Mouse (Mus musculus): ENCODE measurements around the gene Nufip1. TPM values are rescaled to one million over a fixed set of nuclear protein-coding genes. Genes with fewer than 3 reads are reported as not detected.

Gene Nufip1
- polyA plus RNA-seq, 1 experiment from 2014 or later: 12.8 TPM

- Histone ChIP-seq H3K4me1 (no peaks in the 10 kb centered on the region; the same call in 1 of the 2 replicates), H3K27me3 (replicated peaks) (no peaks in the 10 kb centered on the region), H3K36me3 (replicated peaks) (no peaks in the 10 kb centered on the region), H3K4me2 (peak overlapping the region; percentile 36), H3K9ac (no peak overlapping the region; the same call in 1 of the 2 replicates), H3K27ac (no peak overlapping the region), H3K9me3 (no peaks in the 10 kb centered on the region), H3K4me3 (peak overlapping the region; percentile 13; the same call in 1 of the 2 replicates)
- ATAC-seq (replicated peaks): 0 out of 2 replicates have a peak, but pooled peaks have one; percentile 50
- 27% methylated on average over 32 of the region's 32 CpGs for WGBS
These were observed 54.4 kb downstream of the Nufip1 start for GRCm38 (mm10) chr14:76164904-76165755.

- ATAC-seq (replicated peaks): no peak
- 74% methylated on average over 11 of the region's 11 CpGs for WGBS
- no peak overlapping the region for H3K9ac ChIP-seq
- no peaks in the 10 kb centered on the region; the same call in 1 of the 2 replicates for H3K4me1 ChIP-seq
- no peak overlapping the region for H3K4me3 ChIP-seq
- H3K27me3 ChIP-seq (replicated peaks): no peaks in the 10 kb centered on the region
- H3K9me3 ChIP-seq: no peaks in the 10 kb centered on the region
- H3K27ac ChIP-seq: no peak overlapping the region
- no peaks in the 10 kb centered on the region for H3K36me3 ChIP-seq (replicated peaks)
- no peak overlapping the region for H3K4me2 ChIP-seq
These were observed 59.3 kb downstream of the Nufip1 start for GRCm38 (mm10) chr14:76169876-76170466.

DNA sequence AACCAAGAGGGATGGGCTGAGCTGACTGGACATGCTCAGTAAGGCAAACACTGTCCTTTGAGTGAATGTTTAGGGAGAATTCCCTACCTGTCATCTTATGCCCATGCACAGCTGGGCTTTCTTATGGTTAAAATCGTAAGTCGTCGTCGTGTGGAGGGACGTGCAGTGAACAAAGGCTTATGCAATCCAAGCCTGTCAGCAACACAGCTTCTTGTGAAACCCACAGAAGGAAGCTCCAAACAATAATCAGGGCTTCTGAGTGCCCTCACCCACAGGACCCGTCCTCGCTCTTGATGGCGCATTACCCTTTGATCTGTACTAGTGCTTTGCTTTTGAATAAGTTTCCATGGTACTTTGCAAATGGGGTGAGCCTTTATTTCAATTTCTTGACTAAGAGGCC is 60.6 kb downstream of the Nufip1 start:
- Histone ChIP-seq H3K27me3 (replicated peaks) (no peaks in the 10 kb centered on the region), H3K4me3 (no peak overlapping the region), H3K9ac (no peak overlapping the region), H3K4me1 (peaks cover 12% of the 10 kb centered on the region), H3K4me2 (no peak overlapping the region), H3K27ac (no peak overlapping the region), H3K9me3 (no peaks in the 10 kb centered on the region), H3K36me3 (replicated peaks) (no peaks in the 10 kb centered on the region)
- 60% methylated on average over 8 of the region's 8 CpGs for WGBS
- ATAC-seq (replicated peaks): no peak

DNA sequence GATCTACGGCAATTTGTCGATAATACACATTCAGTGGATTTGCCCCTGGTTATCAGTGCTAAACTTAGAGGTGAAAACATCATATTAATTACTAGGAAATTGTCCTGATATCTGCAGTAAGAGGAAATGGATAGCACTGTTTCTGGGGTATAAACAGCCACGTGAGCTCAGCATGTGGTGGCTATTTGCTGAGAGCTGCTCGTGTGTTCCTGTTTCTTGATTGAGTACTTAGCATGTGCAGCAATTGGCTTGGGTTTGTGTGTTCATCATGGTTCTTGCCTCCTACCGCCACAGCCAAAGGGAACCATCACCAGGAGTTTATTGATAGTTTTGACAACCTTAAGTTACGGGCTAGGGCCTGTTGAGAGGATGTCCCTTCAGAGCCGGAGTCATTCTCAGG is 63.6 kb downstream of the Nufip1 start:
- Histone ChIP-seq H3K9me3 (no peaks in the 10 kb centered on the region), H3K4me2 (no peak overlapping the region), H3K36me3 (replicated peaks) (no peaks in the 10 kb centered on the region), H3K4me1 (peaks cover 18% of the 10 kb centered on the region), H3K27ac (no peak overlapping the region), H3K4me3 (no peak overlapping the region), H3K27me3 (replicated peaks) (no peaks in the 10 kb centered on the region), H3K9ac (no peak overlapping the region)
- 85% methylated on average over 7 of the region's 7 CpGs for WGBS
- no peak for ATAC-seq (replicated peaks)

DNA sequence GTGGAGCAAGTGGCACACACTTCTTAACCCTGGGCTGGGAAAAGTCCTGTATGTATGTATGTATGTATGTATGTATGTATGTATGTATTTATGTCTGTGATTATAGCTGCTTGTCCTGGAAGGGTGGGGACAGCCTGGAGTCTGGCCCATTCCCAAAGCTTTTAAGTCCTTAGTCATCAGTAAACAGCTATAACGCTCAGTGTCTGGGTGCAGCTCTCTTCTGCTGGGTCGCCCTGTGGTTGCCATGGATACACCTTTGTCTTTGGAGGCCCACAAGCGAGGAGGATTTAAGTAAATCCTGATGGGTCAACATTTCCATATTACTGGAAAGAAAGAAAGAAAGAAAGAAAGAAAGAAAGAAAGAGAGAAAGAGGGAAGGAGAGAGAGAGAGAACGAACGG is 65.1 kb downstream of the Nufip1 start:
- WGBS: 6% methylated on average over 5 of the region's 5 CpGs

DNA sequence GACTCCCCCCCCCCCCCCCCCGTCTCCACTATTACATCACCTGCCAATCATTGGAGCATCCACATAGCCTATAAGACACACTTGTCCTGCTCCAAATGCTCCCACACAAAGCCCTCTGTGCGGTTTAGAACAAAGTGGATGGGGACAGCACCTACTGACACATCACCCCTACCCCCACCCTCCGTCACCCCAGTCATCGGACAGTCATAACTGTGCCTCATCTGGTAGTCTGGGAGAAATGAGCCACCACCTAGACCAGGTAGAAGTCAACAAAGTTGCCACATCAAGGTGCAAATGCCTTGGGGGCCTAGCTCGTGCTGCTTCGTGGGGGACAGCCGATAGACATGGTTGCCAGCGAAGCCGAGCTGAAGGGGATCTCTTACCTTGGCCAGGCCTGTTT is 66.5 kb downstream of the Nufip1 start:
- Histone ChIP-seq H3K9me3 (no peaks in the 10 kb centered on the region), H3K4me1 (peaks cover 18% of the 10 kb centered on the region), H3K27me3 (replicated peaks) (no peaks in the 10 kb centered on the region), H3K4me2 (no peak overlapping the region), H3K36me3 (replicated peaks) (no peaks in the 10 kb centered on the region), H3K27ac (no peak overlapping the region), H3K9ac (no peak overlapping the region), H3K4me3 (no peak overlapping the region)
- WGBS: 94% methylated on average over 9 of the region's 9 CpGs
- no peak for ATAC-seq (replicated peaks)

More for the DNA sequence above, 65.1 kb downstream of the Nufip1 start:
- Histone ChIP-seq H3K36me3 (replicated peaks) (no peaks in the 10 kb centered on the region), H3K9me3 (no peaks in the 10 kb centered on the region), H3K27me3 (replicated peaks) (no peaks in the 10 kb centered on the region), H3K4me3 (no peak overlapping the region), H3K27ac (0 out of 2 replicates have a peak overlapping the region, but pooled peaks have one; percentile 38), H3K9ac (no peak overlapping the region), H3K4me1 (peaks cover 18% of the 10 kb centered on the region), H3K4me2 (no peak overlapping the region; the same call in 1 of the 2 replicates)
- ATAC-seq (replicated peaks): peak; percentile 66

- H3K9me3 ChIP-seq: no peaks in the 10 kb centered on the region
- no peak overlapping the region for H3K27ac ChIP-seq
- peaks cover 18% of the 10 kb centered on the region for H3K4me1 ChIP-seq
- H3K36me3 ChIP-seq (replicated peaks): no peaks in the 10 kb centered on the region
- H3K27me3 ChIP-seq (replicated peaks): no peaks in the 10 kb centered on the region
- no peak overlapping the region for H3K4me3 ChIP-seq
- ATAC-seq (replicated peaks): no peak
- H3K4me2 ChIP-seq: no peak overlapping the region
- no peak overlapping the region for H3K9ac ChIP-seq
- WGBS: 96% methylated on average over 2 of the region's 2 CpGs
These were observed 67.8 kb downstream of the Nufip1 start for GRCm38 (mm10) chr14:76178447-76178846.

DNA sequence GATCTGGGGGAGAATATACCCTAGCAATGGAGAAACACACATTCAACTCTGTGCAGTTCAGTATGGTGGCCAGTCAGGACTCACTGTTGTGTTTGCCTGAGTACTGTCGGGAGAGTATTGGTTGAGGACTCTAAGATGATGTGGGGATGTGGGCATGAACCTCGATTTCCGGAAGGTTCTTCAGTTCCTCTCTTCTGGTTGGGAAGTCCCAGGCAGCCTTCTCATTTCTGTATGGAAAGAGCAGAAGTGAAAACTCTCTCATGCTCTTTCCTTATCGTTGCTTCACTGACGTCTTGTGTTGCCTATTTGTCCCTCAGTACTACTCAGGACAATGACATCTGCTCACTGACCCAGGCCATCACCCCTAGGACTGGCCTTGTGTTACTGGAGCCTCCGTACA is 68.7 kb downstream of the Nufip1 start:
- no peak overlapping the region for H3K9ac ChIP-seq
- no peaks in the 10 kb centered on the region for H3K9me3 ChIP-seq
- 94% methylated on average over 6 of the region's 6 CpGs for WGBS
- H3K4me1 ChIP-seq: peaks cover 18% of the 10 kb centered on the region
- H3K36me3 ChIP-seq (replicated peaks): no peaks in the 10 kb centered on the region
- H3K4me3 ChIP-seq: no peak overlapping the region
- H3K4me2 ChIP-seq: no peak overlapping the region
- no peaks in the 10 kb centered on the region for H3K27me3 ChIP-seq (replicated peaks)
- ATAC-seq (replicated peaks): no peak
- no peak overlapping the region for H3K27ac ChIP-seq

GRCm38 (mm10) chr14:76185358-76185757 is 74.7 kb downstream of the Nufip1 start:
- H3K36me3 ChIP-seq (replicated peaks): no peaks in the 10 kb centered on the region
- H3K9me3 ChIP-seq: no peaks in the 10 kb centered on the region
- WGBS: 88% methylated on average over 5 of the region's 5 CpGs
- H3K4me3 ChIP-seq: no peak overlapping the region
- H3K4me2 ChIP-seq: no peak overlapping the region
- H3K9ac ChIP-seq: no peak overlapping the region
- no peak for ATAC-seq (replicated peaks)
- H3K27ac ChIP-seq: no peak overlapping the region
- H3K27me3 ChIP-seq (replicated peaks): no peaks in the 10 kb centered on the region
- no peaks in the 10 kb centered on the region for H3K4me1 ChIP-seq

- Histone ChIP-seq H3K27ac (no peak overlapping the region), H3K27me3 (replicated peaks) (no peaks in the 10 kb centered on the region), H3K4me2 (no peak overlapping the region), H3K9ac (no peak overlapping the region), H3K4me1 (no peaks in the 10 kb centered on the region), H3K4me3 (no peak overlapping the region), H3K36me3 (replicated peaks) (no peaks in the 10 kb centered on the region), H3K9me3 (no peaks in the 10 kb centered on the region)
- no peak for ATAC-seq (replicated peaks)
- WGBS: 79% methylated on average over 4 of the region's 4 CpGs
These were observed 75.6 kb downstream of the Nufip1 start for GRCm38 (mm10) chr14:76186299-76186698.

Data from midbrain, embryonic 15.5 days (tissue).